Mouse (Mus musculus): ENCODE results near the gene Lsm6. TPM values are rescaled to one million over a fixed set of nuclear protein-coding genes. Genes with fewer than 3 reads are reported as not detected.

Lsm6 gene
- polyA plus RNA-seq, 1 experiment from 2014 or later = 96.4 TPM

DNA sequence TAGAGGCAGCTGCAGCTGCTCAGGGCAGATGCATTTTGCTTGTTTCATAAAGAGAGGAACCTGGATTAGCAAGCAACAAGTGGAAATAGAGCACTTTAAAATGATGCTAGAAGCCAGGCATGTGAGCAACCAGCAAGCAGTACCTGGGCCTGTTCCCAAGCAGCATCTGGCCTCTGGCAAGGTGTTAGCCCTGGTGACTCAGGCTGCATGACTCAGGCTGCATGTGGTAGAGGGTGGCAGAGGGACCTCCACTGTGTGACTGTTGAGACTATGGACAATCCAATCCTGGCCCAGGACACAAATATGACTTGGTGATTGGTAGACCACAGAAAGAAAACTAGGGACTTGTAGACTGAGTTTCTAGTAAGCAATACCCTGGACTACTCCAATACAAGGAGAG is 56.0 kb downstream of the Lsm6 start:
- TF ChIP-seq EP300 (IDR thresholded peaks at IDR 0.05) (no peak), CTCF (IDR thresholded peaks at IDR 0.05) (no peak)
- Histone ChIP-seq H3K4me2 (replicated peaks; ENCODE audit: low read depth, low read length) (no peak overlapping the region), H3K9ac (replicated peaks; ENCODE audit: low read depth) (no peak overlapping the region), H3K9me3 (ENCODE audit: low read length) (no peaks in the 10 kb centered on the region), H3K4me3 (ENCODE audit: low read depth, low read length) (no peak overlapping the region), H3K4me1 (ENCODE audit: insufficient read depth, low read depth, low read length) (no peaks in the 10 kb centered on the region), H3K36me3 (ENCODE audit: insufficient read depth, low read length) (no peaks in the 10 kb centered on the region), H3K27ac (ENCODE audit: low read length) (no peak overlapping the region), H3K27me3 (replicated peaks; ENCODE audit: insufficient read depth, low read length) (no peaks in the 10 kb centered on the region)
- DNase-seq (ENCODE audit: low spot score) (no peak), ATAC-seq (no peak)

DNA sequence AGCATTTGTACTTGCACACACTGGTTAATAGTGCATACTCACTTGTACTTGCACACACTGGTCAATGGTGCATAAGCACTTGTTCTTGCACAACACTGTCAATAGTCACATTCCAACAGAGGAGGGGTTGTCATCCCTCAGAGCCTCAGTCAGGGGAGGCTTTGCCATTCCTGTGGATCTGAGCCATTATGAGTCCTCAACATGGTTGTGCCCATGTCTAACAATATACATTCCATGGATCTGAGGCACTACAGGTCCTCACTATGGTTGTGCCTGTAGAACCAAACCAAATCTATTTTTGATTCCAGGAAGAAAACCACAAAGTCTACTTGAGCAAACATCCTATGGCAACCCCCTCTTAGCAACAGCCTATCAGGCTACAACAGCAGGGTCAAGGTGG is 61.8 kb downstream of the Lsm6 start:
- Histone ChIP-seq H3K9ac (replicated peaks; ENCODE audit: low read depth) (no peak overlapping the region), H3K9me3 (ENCODE audit: low read length) (no peaks in the 10 kb centered on the region), H3K4me1 (ENCODE audit: insufficient read depth, low read depth, low read length) (no peaks in the 10 kb centered on the region), H3K27me3 (replicated peaks; ENCODE audit: insufficient read depth, low read length) (no peaks in the 10 kb centered on the region), H3K27ac (ENCODE audit: low read length) (no peak overlapping the region), H3K36me3 (ENCODE audit: insufficient read depth, low read length) (no peaks in the 10 kb centered on the region), H3K4me2 (replicated peaks; ENCODE audit: low read depth, low read length) (no peak overlapping the region), H3K4me3 (ENCODE audit: low read depth, low read length) (no peak overlapping the region)
- TF ChIP-seq EP300 (IDR thresholded peaks at IDR 0.05) = no peak
- TF ChIP-seq CTCF (IDR thresholded peaks at IDR 0.05) = no peak
- DNase-seq (ENCODE audit: low spot score) (no peak), ATAC-seq (no peak)

DNA sequence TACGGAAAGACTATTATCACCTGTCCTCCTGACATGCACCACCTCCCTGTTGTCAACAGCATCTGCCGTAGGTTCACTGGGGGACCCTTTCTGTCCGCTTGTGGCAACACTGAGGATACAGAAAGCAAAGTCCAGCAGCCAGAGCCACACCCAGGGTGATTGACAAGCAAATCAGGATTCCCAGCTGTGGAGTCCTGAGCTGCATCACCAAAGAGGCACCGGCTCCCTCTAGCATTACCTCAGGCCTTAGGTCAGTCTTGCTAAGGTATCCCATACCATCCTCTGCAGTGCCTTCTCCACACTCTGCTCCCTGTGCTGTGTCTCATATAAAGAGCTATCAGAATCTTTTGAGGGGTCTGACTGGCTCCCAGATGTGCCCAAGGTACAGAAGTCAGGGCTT is 66.0 kb downstream of the Lsm6 start:
- ATAC-seq (no peak), DNase-seq (ENCODE audit: low spot score) (no peak)
- H3K4me3 ChIP-seq (ENCODE audit: low read depth, low read length) = no peak overlapping the region
- no peaks in the 10 kb centered on the region for H3K36me3 ChIP-seq (ENCODE audit: insufficient read depth, low read length)
- no peak overlapping the region for H3K4me2 ChIP-seq (replicated peaks; ENCODE audit: low read depth, low read length)
- no peak overlapping the region for H3K9ac ChIP-seq (replicated peaks; ENCODE audit: low read depth)
- no peak overlapping the region for H3K27ac ChIP-seq (ENCODE audit: low read length)
- no peaks in the 10 kb centered on the region for H3K9me3 ChIP-seq (ENCODE audit: low read length)
- no peaks in the 10 kb centered on the region for H3K27me3 ChIP-seq (replicated peaks; ENCODE audit: insufficient read depth, low read length)
- 84% methylated on average over 4 of the region's 4 CpGs for WGBS
- no peaks in the 10 kb centered on the region for H3K4me1 ChIP-seq (ENCODE audit: insufficient read depth, low read depth, low read length)
- TF ChIP-seq EP300 (IDR thresholded peaks at IDR 0.05) (no peak), CTCF (IDR thresholded peaks at IDR 0.05) (no peak)

Other genes starting within 250 kb of the Lsm6 start
- 3.4 and 4.2 TPM in 2 replicates for gene Zfp827, start 207.3 kb upstream of the Lsm6 start, polyA plus RNA-seq (2015; fragmentation: Nextera tagmentation; extraction: Ambion mirVana)